Mouse (Mus musculus) kidney, embryonic 14.5 days (tissue): ENCODE data around the gene Tnik. TPM values are rescaled to one million over a fixed set of nuclear protein-coding genes. Genes with fewer than 3 reads are reported as not detected.

ENCODE experiments used
- ATAC-seq: fragments of 200-750 bp; cut with Nextera tagmentation; 2 replicates; pipeline ENCODE4 v1.8.0; 2017; ENCODE audit warnings: moderate number of reproducible peaks, mild to moderate bottlenecking, moderate TSS enrichment, moderate library complexity; ENCODE audit not compliant: low FRiP score, low TSS enrichment
- H3K27ac ChIP-seq: fragments of 300-500 bp; sonication (generic); 2 replicates; pipeline ENCODE4 v1.5.1; 2014; ENCODE audit warnings: low read depth, mild to moderate bottlenecking, low read length, moderate library complexity, mixed read lengths
- H3K27me3 ChIP-seq: fragments of 300-500 bp; sonication (generic); 2 replicates; pipeline ENCODE4 v1.6.1; 2014; ENCODE audit warnings: mild to moderate bottlenecking, low read length; ENCODE audit not compliant: control insufficient read depth, insufficient read depth
- H3K36me3 ChIP-seq: fragments of 300-500 bp; sonication (generic); 2 replicates; pipeline ENCODE4 v1.6.1; 2014; ENCODE audit warnings: low read length, mixed read lengths; ENCODE audit not compliant: control insufficient read depth, insufficient read depth
- H3K4me1 ChIP-seq: fragments of 300-500 bp; sonication (generic); 2 replicates; pipeline ENCODE4 v1.6.1; 2014; ENCODE audit warnings: low read length, mixed read lengths; ENCODE audit not compliant: control insufficient read depth, insufficient read depth
- H3K4me2 ChIP-seq: fragments of 300-500 bp; sonication (generic); replicated peaks from 2 replicates; pipeline ENCODE4 v1.6.1; 2014; ENCODE audit warnings: low read depth, mild to moderate bottlenecking, low read length
- H3K4me3 ChIP-seq: fragments of 300-500 bp; sonication (generic); 2 replicates; pipeline ENCODE4 v1.5.1; 2014; ENCODE audit warnings: mild to moderate bottlenecking, low read length
- H3K9ac ChIP-seq: fragments of 300-500 bp; sonication (generic); 2 replicates; pipeline ENCODE4 v1.6.1; 2014; ENCODE audit warnings: low read depth, mild to moderate bottlenecking, low read length, moderate library complexity
- H3K9me3 ChIP-seq: fragments of 300-500 bp; sonication (generic); 2 replicates; pipeline ENCODE4 v1.6.1; 2016; ENCODE audit warnings: low read length; ENCODE audit not compliant: control insufficient read depth
- WGBS: fragments of 180-500 bp; shearing (Covaris S2); extraction: QIAGEN DNeasy Blood & Tissue Kit; methylation state at CpG from one replicate; pipeline ENCODE4 v1.1.7; 2014; 5-methylcytosine and 5-hydroxymethylcytosine counted together
- polyA plus RNA-seq: library from polyadenylated mRNA; unstranded; fragments of >200 nt; fragmentation: Nextera tagmentation; extraction: Ambion mirVana; gene quantifications from 2 replicates; pipeline ENCODE4 v1.2.1, GENCODE M21; 2014

Gene Tnik
- polyA plus RNA-seq, 1 experiment from 2014 or later: 3.9 TPM

- Histone ChIP-seq H3K4me1 (no peaks in the 10 kb centered on the region), H3K36me3 (no peaks in the 10 kb centered on the region), H3K9me3 (no peaks in the 10 kb centered on the region), H3K4me3 (no peak overlapping the region), H3K4me2 (no peak overlapping the region), H3K27ac (no peak overlapping the region), H3K27me3 (no peaks in the 10 kb centered on the region), H3K9ac (no peak overlapping the region)
- 90% methylated on average over 6 of the region's 6 CpGs for WGBS
- no peak for ATAC-seq
Observed at GRCm38 (mm10) chr3:28420194-28420593, 157.2 kb downstream of the Tnik start.

- no peak overlapping the region for H3K4me2 ChIP-seq
- H3K9ac ChIP-seq: no peak overlapping the region
- H3K4me1 ChIP-seq: no peaks in the 10 kb centered on the region
- 70% methylated on average over 3 of the region's 3 CpGs for WGBS
- H3K9me3 ChIP-seq: no peaks in the 10 kb centered on the region
- H3K27ac ChIP-seq: no peak overlapping the region
- no peaks in the 10 kb centered on the region for H3K27me3 ChIP-seq
- H3K36me3 ChIP-seq: no peaks in the 10 kb centered on the region
- no peak for ATAC-seq
- H3K4me3 ChIP-seq: no peak overlapping the region
Observed at GRCm38 (mm10) chr3:28420698-28421097, 157.7 kb downstream of the Tnik start.

- H3K4me1 ChIP-seq: no peaks in the 10 kb centered on the region
- no peak for ATAC-seq
- H3K27ac ChIP-seq: no peak overlapping the region
- no peak overlapping the region for H3K9ac ChIP-seq
- WGBS: 70% methylated on average over 6 of the region's 6 CpGs
- H3K4me3 ChIP-seq: no peak overlapping the region
- H3K36me3 ChIP-seq: no peaks in the 10 kb centered on the region
- H3K4me2 ChIP-seq: no peak overlapping the region
- no peaks in the 10 kb centered on the region for H3K9me3 ChIP-seq
- no peaks in the 10 kb centered on the region for H3K27me3 ChIP-seq
Observed at GRCm38 (mm10) chr3:28421798-28422197, 158.8 kb downstream of the Tnik start.

GRCm38 (mm10) chr3:28422221-28422620 is 159.2 kb downstream of the Tnik start:
- Histone ChIP-seq H3K27me3 (no peaks in the 10 kb centered on the region), H3K4me1 (no peaks in the 10 kb centered on the region), H3K27ac (no peak overlapping the region), H3K4me3 (no peak overlapping the region), H3K4me2 (no peak overlapping the region), H3K9me3 (no peaks in the 10 kb centered on the region), H3K36me3 (no peaks in the 10 kb centered on the region), H3K9ac (no peak overlapping the region)
- WGBS: 88% methylated on average over 1 of the region's 1 CpGs
- no peak for ATAC-seq

GRCm38 (mm10) chr3:28425911-28426310 is 162.9 kb downstream of the Tnik start:
- no peak for ATAC-seq
- H3K9me3 ChIP-seq: no peaks in the 10 kb centered on the region
- H3K36me3 ChIP-seq: no peaks in the 10 kb centered on the region
- no peak overlapping the region for H3K4me2 ChIP-seq
- H3K27me3 ChIP-seq: no peaks in the 10 kb centered on the region
- H3K27ac ChIP-seq: no peak overlapping the region
- no peaks in the 10 kb centered on the region for H3K4me1 ChIP-seq
- no peak overlapping the region for H3K9ac ChIP-seq
- 92% methylated on average over 6 of the region's 6 CpGs for WGBS
- no peak overlapping the region for H3K4me3 ChIP-seq

GRCm38 (mm10) chr3:28431459-28431858 is 168.4 kb downstream of the Tnik start:
- Histone ChIP-seq H3K9me3 (no peaks in the 10 kb centered on the region), H3K27ac (no peak overlapping the region), H3K27me3 (no peaks in the 10 kb centered on the region), H3K4me2 (no peak overlapping the region), H3K4me3 (no peak overlapping the region), H3K36me3 (no peaks in the 10 kb centered on the region), H3K4me1 (no peaks in the 10 kb centered on the region), H3K9ac (no peak overlapping the region)
- WGBS: 83% methylated on average over 2 of the region's 2 CpGs
- no peak for ATAC-seq

GRCm38 (mm10) chr3:28432321-28432720 is 169.3 kb downstream of the Tnik start:
- Histone ChIP-seq H3K4me3 (no peak overlapping the region), H3K4me2 (no peak overlapping the region), H3K9me3 (no peaks in the 10 kb centered on the region), H3K4me1 (no peaks in the 10 kb centered on the region), H3K9ac (no peak overlapping the region), H3K27me3 (no peaks in the 10 kb centered on the region), H3K36me3 (no peaks in the 10 kb centered on the region), H3K27ac (no peak overlapping the region)
- ATAC-seq: no peak
- WGBS: 76% methylated on average over 5 of the region's 5 CpGs

GRCm38 (mm10) chr3:28435478-28435877 is 172.5 kb downstream of the Tnik start:
- Histone ChIP-seq H3K4me3 (no peak overlapping the region), H3K9me3 (no peaks in the 10 kb centered on the region), H3K4me2 (no peak overlapping the region), H3K27me3 (no peaks in the 10 kb centered on the region), H3K36me3 (no peaks in the 10 kb centered on the region), H3K27ac (no peak overlapping the region), H3K9ac (no peak overlapping the region), H3K4me1 (no peaks in the 10 kb centered on the region)
- 81% methylated on average over 5 of the region's 5 CpGs for WGBS
- no peak for ATAC-seq

GRCm38 (mm10) chr3:28437429-28437828 is 174.4 kb downstream of the Tnik start:
- Histone ChIP-seq H3K9ac (no peak overlapping the region), H3K9me3 (no peaks in the 10 kb centered on the region), H3K27me3 (no peaks in the 10 kb centered on the region), H3K4me3 (no peak overlapping the region), H3K4me2 (no peak overlapping the region), H3K27ac (no peak overlapping the region), H3K36me3 (no peaks in the 10 kb centered on the region), H3K4me1 (no peaks in the 10 kb centered on the region)
- 84% methylated on average over 5 of the region's 5 CpGs for WGBS
- ATAC-seq: no peak

- Histone ChIP-seq H3K36me3 (no peaks in the 10 kb centered on the region), H3K27me3 (no peaks in the 10 kb centered on the region), H3K4me3 (no peak overlapping the region), H3K4me1 (no peaks in the 10 kb centered on the region), H3K4me2 (no peak overlapping the region), H3K9me3 (no peaks in the 10 kb centered on the region), H3K27ac (no peak overlapping the region), H3K9ac (no peak overlapping the region)
- 88% methylated on average over 4 of the region's 4 CpGs for WGBS
- no peak for ATAC-seq
Observed at GRCm38 (mm10) chr3:28441545-28441944, 178.5 kb downstream of the Tnik start.
